Mouse (Mus musculus) heart, embryonic 16.5 days (tissue): ENCODE data around the gene Clasrp. TPM values are rescaled to one million over a fixed set of nuclear protein-coding genes. Genes with fewer than 3 reads are reported as not detected.

Source experiments
- ATAC-seq: fragments of 200-750 bp; cut with Nextera tagmentation; replicated peaks from 2 replicates; pipeline ENCODE4 v1.8.0; 2017; ENCODE audit warnings: moderate number of reproducible peaks; ENCODE audit not compliant: insufficient read depth, low FRiP score; ENCODE audit errors: extremely low read depth
- H3K27ac ChIP-seq: fragments of 300-500 bp; sonication (generic); 2 replicates; pipeline ENCODE4 v1.5.1; 2014; ENCODE audit warnings: mild to moderate bottlenecking, low read length, control low read depth, moderate library complexity
- H3K27me3 ChIP-seq: fragments of 300-500 bp; sonication (generic); 2 replicates; pipeline ENCODE4 v1.6.1; 2014; ENCODE audit warnings: low read length, mixed read lengths; ENCODE audit not compliant: control insufficient read depth, insufficient read depth
- H3K36me3 ChIP-seq: fragments of 300-500 bp; sonication (generic); 2 replicates; pipeline ENCODE4 v1.6.1; 2014; ENCODE audit not compliant: control insufficient read depth, insufficient read depth
- H3K4me1 ChIP-seq: fragments of 300-500 bp; sonication (generic); 2 replicates; pipeline ENCODE4 v1.6.1; 2014; ENCODE audit warnings: low read length, mixed read lengths; ENCODE audit not compliant: control insufficient read depth, insufficient read depth
- H3K4me2 ChIP-seq: fragments of 300-500 bp; sonication (generic); 2 replicates; pipeline ENCODE4 v1.6.1; 2014; ENCODE audit warnings: low read depth, mild to moderate bottlenecking, control low read depth, low read length
- H3K4me3 ChIP-seq: fragments of 300-500 bp; sonication (generic); 2 replicates; pipeline ENCODE4 v1.5.1; 2014; ENCODE audit warnings: mild to moderate bottlenecking, control low read depth, low read length
- H3K9ac ChIP-seq: fragments of 300-500 bp; sonication (generic); 2 replicates; pipeline ENCODE4 v1.6.1; 2014; ENCODE audit warnings: low read length, control low read depth
- H3K9me3 ChIP-seq: fragments of 300-500 bp; sonication (generic); replicated peaks from 2 replicates; pipeline ENCODE4 v1.6.1; 2016; ENCODE audit warnings: low read length; ENCODE audit not compliant: control insufficient read depth
- WGBS: fragments of 180-500 bp; shearing (Covaris S2); extraction: QIAGEN DNeasy Blood & Tissue Kit; methylation state at CpG from one replicate; pipeline ENCODE4 v1.1.7; 2014; 5-methylcytosine and 5-hydroxymethylcytosine counted together
- polyA plus RNA-seq: library from polyadenylated mRNA; unstranded; fragments of >200 nt; fragmentation: Nextera tagmentation; extraction: Ambion mirVana; gene quantifications from 2 replicates; pipeline ENCODE4 v1.2.1, GENCODE M21; 2015

Clasrp gene
- polyA plus RNA-seq, 1 experiment from 2014 or later: 31.9 TPM

GRCm38 (mm10) chr7:19632720-19633119 lies 28.4 kb upstream of the Clasrp start:
- Histone ChIP-seq H3K4me3 (no peak overlapping the region), H3K36me3 (peaks cover 37% of the 10 kb centered on the region), H3K27me3 (no peaks in the 10 kb centered on the region), H3K27ac (no peak overlapping the region), H3K4me1 (peaks cover 12% of the 10 kb centered on the region), H3K9ac (no peak overlapping the region), H3K4me2 (no peak overlapping the region), H3K9me3 (no peaks in the 10 kb centered on the region)
- ATAC-seq: no peak

DNA sequence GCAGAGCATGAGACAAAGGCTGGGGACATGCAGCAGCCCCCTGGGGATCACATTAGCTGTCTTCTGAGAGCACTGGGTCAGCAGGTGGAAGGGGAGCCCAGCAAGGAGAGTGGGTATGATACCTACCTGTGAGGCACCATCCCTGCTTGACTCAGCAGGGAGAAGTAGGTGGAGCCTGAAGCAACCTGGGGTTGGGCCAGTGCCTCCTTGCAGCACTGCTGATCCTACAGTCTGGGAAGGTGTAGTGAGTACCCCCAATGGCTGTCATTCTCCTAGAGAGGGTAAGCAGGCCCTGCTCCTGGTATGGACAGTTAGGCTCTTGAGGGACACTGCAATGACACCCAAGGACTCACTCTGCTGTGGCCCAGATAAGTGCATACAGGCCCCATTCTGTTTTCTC lies 28.0 kb upstream of the Clasrp start:
- Histone ChIP-seq H3K36me3 (peaks cover 35% of the 10 kb centered on the region), H3K27me3 (no peaks in the 10 kb centered on the region), H3K4me2 (no peak overlapping the region), H3K4me1 (peaks cover 12% of the 10 kb centered on the region), H3K4me3 (no peak overlapping the region), H3K27ac (no peak overlapping the region), H3K9me3 (no peaks in the 10 kb centered on the region), H3K9ac (no peak overlapping the region)
- no peak for ATAC-seq

- H3K4me1 ChIP-seq: peaks cover 4% of the 10 kb centered on the region; the same call in 1 of the 2 replicates
- H3K27me3 ChIP-seq: no peaks in the 10 kb centered on the region
- H3K27ac ChIP-seq: peak within 1 kb of the TSS; percentile 89
- ATAC-seq: peak; percentile 73
- H3K4me3 ChIP-seq: peak within 1 kb of the TSS; percentile 81
- no peaks in the 10 kb centered on the region for H3K9me3 ChIP-seq
- 1% methylated on average over 37 of the region's 41 CpGs for WGBS
- H3K9ac ChIP-seq: peak within 1 kb of the TSS; percentile 79
- H3K36me3 ChIP-seq: peaks cover 16% of the 10 kb centered on the region
- peak within 1 kb of the TSS; percentile 96 for H3K4me2 ChIP-seq
These were observed 25.1 kb upstream of the Clasrp start, which contains the start of gene Relb for GRCm38 (mm10) chr7:19629361-19629734. Gene Relb (minus strand): TSS chr7:19629438.

DNA sequence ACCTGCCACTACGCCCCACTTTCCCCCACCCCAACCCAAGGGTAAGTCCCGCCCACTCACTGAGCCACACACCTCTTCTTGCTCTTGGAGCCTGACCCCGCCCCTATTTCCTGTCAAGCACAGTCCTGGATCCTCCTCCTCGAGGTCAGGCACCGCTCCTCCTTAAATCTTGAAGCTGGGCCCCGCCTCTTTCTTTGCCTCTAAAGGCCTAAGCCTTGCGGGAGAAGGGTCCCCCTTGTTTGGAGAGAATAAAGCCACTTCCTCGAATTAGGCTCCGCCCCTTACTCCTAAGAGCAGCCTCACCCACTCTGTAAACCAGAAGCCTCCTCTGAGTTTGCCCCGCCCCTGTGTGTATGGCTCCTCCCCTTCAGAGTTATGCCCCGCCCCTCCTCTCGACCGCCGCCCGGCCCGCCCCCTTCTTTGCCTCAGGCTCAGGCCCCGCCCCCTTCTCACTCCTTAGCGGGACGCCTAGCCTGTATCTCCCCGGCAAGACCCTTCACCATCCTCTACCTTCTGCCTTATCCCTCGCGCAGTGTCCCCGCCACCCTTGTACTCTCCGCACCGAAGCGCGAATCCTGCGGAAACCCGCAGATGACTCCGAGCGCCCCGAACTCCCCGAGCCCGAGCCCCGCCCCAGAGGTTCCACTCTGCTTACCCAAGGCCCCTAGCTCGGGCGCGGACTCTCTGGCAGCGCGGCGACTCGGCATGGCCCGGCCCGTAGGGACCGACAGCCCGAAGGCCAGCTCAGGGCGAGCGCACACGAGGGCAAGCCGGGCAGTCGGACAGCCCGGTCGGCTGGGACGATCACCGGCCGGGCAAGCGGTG lies 24.5 kb upstream of the Clasrp start:
- Histone ChIP-seq H3K4me3 (peak overlapping the region; percentile 81), H3K27ac (peak overlapping the region; percentile 89), H3K27me3 (no peaks in the 10 kb centered on the region), H3K9me3 (no peaks in the 10 kb centered on the region), H3K9ac (peak overlapping the region; percentile 79), H3K4me2 (peak overlapping the region; percentile 96), H3K4me1 (peaks cover 4% of the 10 kb centered on the region; the same call in 1 of the 2 replicates), H3K36me3 (peaks cover 10% of the 10 kb centered on the region)
- WGBS: 2% methylated on average over 57 of the region's 57 CpGs
- peak; percentile 86 for ATAC-seq

GRCm38 (mm10) chr7:19628192-19628535 lies 23.9 kb upstream of the Clasrp start:
- peak overlapping the region; percentile 96 for H3K4me2 ChIP-seq
- no peaks in the 10 kb centered on the region for H3K27me3 ChIP-seq
- H3K4me1 ChIP-seq: peaks cover 4% of the 10 kb centered on the region; the same call in 1 of the 2 replicates
- H3K9me3 ChIP-seq: no peaks in the 10 kb centered on the region
- peak overlapping the region; percentile 89 for H3K27ac ChIP-seq
- H3K36me3 ChIP-seq: peaks cover 4% of the 10 kb centered on the region
- 15% methylated on average over 17 of the region's 17 CpGs for WGBS
- no peak overlapping the region for H3K9ac ChIP-seq
- ATAC-seq: no peak
- H3K4me3 ChIP-seq: peak overlapping the region; percentile 81

DNA sequence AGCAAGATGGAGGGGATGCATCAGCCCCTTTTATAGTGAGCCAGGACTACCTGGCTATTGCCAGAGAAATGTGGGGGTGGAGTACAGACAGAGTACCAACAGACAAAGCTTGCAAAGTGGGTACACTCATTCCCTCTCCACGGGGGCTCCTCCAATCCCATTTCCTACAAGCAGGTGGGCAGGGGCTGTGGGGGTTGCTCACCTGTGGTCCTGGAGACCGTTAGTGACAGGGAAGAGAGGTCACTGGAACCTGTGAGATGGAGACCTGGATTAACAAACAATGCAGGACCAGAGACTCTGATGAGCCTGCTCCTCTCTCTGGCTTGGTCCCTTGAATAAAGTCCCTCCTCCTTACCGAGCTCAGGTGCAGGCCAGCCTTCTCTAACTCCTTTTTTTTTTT lies 23.4 kb upstream of the Clasrp start:
- Histone ChIP-seq H3K4me1 (peaks cover 4% of the 10 kb centered on the region; the same call in 1 of the 2 replicates), H3K4me2 (peak overlapping the region; percentile 96), H3K27me3 (no peaks in the 10 kb centered on the region), H3K27ac (peak overlapping the region; percentile 89; the same call in 1 of the 2 replicates), H3K36me3 (peaks cover 4% of the 10 kb centered on the region), H3K9me3 (no peaks in the 10 kb centered on the region), H3K4me3 (peak overlapping the region; percentile 81; the same call in 1 of the 2 replicates), H3K9ac (no peak overlapping the region)
- WGBS: 69% methylated on average over 3 of the region's 3 CpGs
- no peak for ATAC-seq

DNA sequence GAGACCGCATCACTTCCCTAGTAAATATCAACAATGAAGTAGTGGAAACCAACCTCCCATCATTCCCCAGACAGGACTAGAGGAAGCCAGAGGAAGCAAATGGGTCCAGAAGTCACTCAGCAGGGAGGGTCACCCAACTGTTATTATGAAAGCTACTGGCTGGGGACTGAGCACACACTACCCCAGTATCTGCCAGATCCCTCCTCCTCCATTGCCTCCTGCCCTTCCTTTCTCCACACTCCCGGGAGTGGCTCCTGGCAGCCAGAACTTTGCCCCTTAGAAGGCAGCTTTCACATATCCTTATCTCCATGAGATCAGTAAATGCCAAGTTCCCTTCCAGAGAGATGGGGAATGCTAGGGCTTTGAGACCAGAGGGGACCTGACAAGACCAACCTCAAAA lies 19.1 kb upstream of the Clasrp start:
- 0 out of 2 replicates have a peak, but pooled peaks cover 4% of the 10 kb centered on the region for H3K4me1 ChIP-seq
- no peak overlapping the region for H3K9ac ChIP-seq
- no peak overlapping the region for H3K4me2 ChIP-seq
- H3K36me3 ChIP-seq: no peaks in the 10 kb centered on the region
- no peaks in the 10 kb centered on the region for H3K27me3 ChIP-seq
- no peak overlapping the region for H3K4me3 ChIP-seq
- no peak overlapping the region for H3K27ac ChIP-seq
- 50% methylated on average over 2 of the region's 2 CpGs for WGBS
- ATAC-seq: no peak
- no peaks in the 10 kb centered on the region for H3K9me3 ChIP-seq

DNA sequence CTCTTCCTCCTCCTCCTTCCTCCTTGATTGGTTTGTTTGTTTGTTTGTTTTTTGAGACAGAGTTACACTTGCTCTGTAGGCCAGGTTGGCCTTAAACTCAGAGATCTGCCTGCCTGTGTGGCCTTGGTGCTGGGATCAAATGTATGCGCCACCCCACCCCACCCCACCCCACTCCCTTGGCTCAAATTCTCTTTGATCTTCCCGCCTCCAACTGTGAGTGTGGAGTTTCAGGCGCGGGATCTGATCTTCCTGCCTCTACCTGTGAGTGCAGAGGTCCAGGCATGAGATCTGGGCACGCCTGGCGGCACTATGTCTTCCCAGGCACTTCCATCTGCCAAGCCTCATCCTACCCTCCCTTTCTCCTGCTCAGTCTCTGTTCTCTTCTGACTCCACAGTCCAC lies 18.0 kb upstream of the Clasrp start:
- Histone ChIP-seq H3K27ac (no peak overlapping the region), H3K9me3 (no peaks in the 10 kb centered on the region), H3K27me3 (no peaks in the 10 kb centered on the region), H3K4me2 (no peak overlapping the region), H3K4me3 (no peak overlapping the region), H3K9ac (no peak overlapping the region), H3K36me3 (no peaks in the 10 kb centered on the region), H3K4me1 (0 out of 2 replicates have a peak, but pooled peaks cover 4% of the 10 kb centered on the region)
- no peak for ATAC-seq
- WGBS: 42% methylated on average over 6 of the region's 6 CpGs

- Histone ChIP-seq H3K4me1 (0 out of 2 replicates have a peak, but pooled peaks cover 4% of the 10 kb centered on the region), H3K4me2 (no peak overlapping the region), H3K4me3 (no peak overlapping the region), H3K9ac (no peak overlapping the region), H3K36me3 (no peaks in the 10 kb centered on the region), H3K27ac (no peak overlapping the region), H3K27me3 (no peaks in the 10 kb centered on the region), H3K9me3 (no peaks in the 10 kb centered on the region)
- 88% methylated on average over 7 of the region's 7 CpGs for WGBS
- ATAC-seq: no peak
These were observed 16.5 kb upstream of the Clasrp start for GRCm38 (mm10) chr7:19620811-19621210.
